Mouse (Mus musculus) liver, adult 2 months (tissue): ENCODE results near the gene Usp54.

ENCODE experiments used
- CTCF ChIP-seq: fragments of 200-500 bp; IDR thresholded peaks from 2 replicates; pipeline ENCODE4 v1.5.1; 2011; ENCODE audit warnings: low read depth, low read length, control low read depth
- POLR2A ChIP-seq: fragments of 200-500 bp; IDR thresholded peaks from 2 replicates; pipeline ENCODE4 v1.6.1; 2011; ENCODE audit warnings: low read length, control low read depth; ENCODE audit not compliant: insufficient read depth; ENCODE audit errors: extremely low read depth

GRCm38 (mm10) chr14:20637818-20638574, 2.9 kb downstream of the Usp54 start:
- TF ChIP-seq POLR2A: no peak
- TF ChIP-seq CTCF: no peak
